Mouse (Mus musculus) kidney, adult 2 months (tissue): ENCODE results near the gene H2-Eb2.

ENCODE experiments used
- CTCF ChIP-seq: fragments of 200-500 bp; conservative IDR thresholded peaks from 2 replicates; pipeline ENCODE4 v1.5.1; 2011; ENCODE audit warnings: low read depth, mild to moderate bottlenecking, control low read depth, low read length, moderate library complexity, mixed read lengths; ENCODE audit not compliant: insufficient read depth, insufficient read length
- POLR2A ChIP-seq: fragments of 200-500 bp; IDR thresholded peaks from one replicate; pipeline ENCODE4 v1.6.1; 2011; ENCODE audit warnings: low read depth, low read length, control low read depth

- TF ChIP-seq CTCF (no peak), POLR2A (no peak)
Observed at GRCm38 (mm10) chr17:34370563-34370962, 45.1 kb downstream of the H2-Eb2 start.
